Mouse (Mus musculus) brain, embryonic 14.5 days (tissue): ENCODE measurements at regions not wholly inside any gene's neighbourhood (a gene's known extent, or its start where the extent isn't known, plus 50 kb on each side); places are given as distances from the start of the nearest gene placed in this dataset.

Source experiments
- CTCF ChIP-seq: fragments of 200-500 bp; IDR thresholded peaks from 2 replicates; pipeline ENCODE4 v1.5.1; 2012; ENCODE audit warnings: inconsistent platforms, mild to moderate bottlenecking, moderate library complexity, borderline replicate concordance; ENCODE audit not compliant: insufficient read depth, insufficient read length; ENCODE audit errors: extremely low read depth
- POLR2A ChIP-seq: fragments of 200-500 bp; IDR thresholded peaks from 2 replicates; pipeline ENCODE4 v1.6.1; 2012; ENCODE audit warnings: mild to moderate bottlenecking, inconsistent platforms, borderline replicate concordance; ENCODE audit not compliant: poor library complexity, insufficient read depth, insufficient read length, severe bottlenecking; ENCODE audit errors: extremely low read depth

DNA sequence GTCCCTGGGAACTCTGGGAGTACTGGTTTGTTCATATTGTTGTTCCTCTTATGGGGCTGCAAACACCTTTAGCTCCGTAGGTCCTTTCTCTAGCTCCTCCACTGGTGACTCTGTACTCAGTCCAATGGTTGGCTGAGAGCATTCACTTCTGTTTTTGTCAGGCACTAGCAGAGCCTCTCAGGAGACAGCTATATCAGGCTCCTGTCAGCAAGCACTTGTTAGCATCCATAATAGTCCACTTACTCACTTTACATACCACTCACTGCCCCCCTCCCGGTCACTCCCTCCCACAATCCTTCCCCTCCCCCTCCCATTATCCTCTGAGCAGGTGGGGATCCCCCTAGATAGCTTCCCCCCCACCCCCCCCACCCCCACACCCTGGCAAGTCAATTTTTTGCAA is 57.3 kb upstream of the Shcbp1 start:
- TF ChIP-seq CTCF (no peak), POLR2A (no peak)
